10 mouse cellular contexts compared by ENCODE assay signal in genomic region chr3:114107099-114107498, GRCm38 (mm10).
A peak's percentile ranks its signal among the peaks of the same experiment; 100 is the strongest.
DNase-seq lines count a peak whose midpoint lies in the region; ATAC-seq and TF ChIP-seq lines count a peak whose summit lies in the region.
"Had no signal": no experiment of that assay in that cellular context is flagged by ENCODE, and none has a peak within 500 bp of the region (broad histone marks: within the 10 kb centered on the region; RNA-seq: fewer than 3 reads in every experiment).

No protein-coding gene starts in this region.

- 26% methylated on average over 7 of the region's 7 CpGs for WGBS in kidney, postnatal 0 days

- peak; percentile 29 for DNase-seq in kidney, postnatal 0 days (ENCODE audit: low spot score)
- no peak for DNase-seq in kidney, postnatal 14 days
- DNase-seq in 3T3-L1 (ENCODE audit: low read depth, low spot score) (peak; percentile 42), A20 (ENCODE audit: low read depth, low spot score) (peak; percentile 5)
- DNase-seq in embryo, embryonic 10.5 days (ENCODE audit: low spot score): peak; percentile 36
- DNase-seq in frontal cortex, postnatal 25 days (ENCODE audit: low spot score in 2 of 2): no peak
- no peak for DNase-seq in thymus, postnatal 0 days (ENCODE audit: low spot score)
- DNase-seq: thymus, postnatal 14 days had no signal

- H3K9me3 ChIP-seq in kidney, postnatal 0 days (replicated peaks; ENCODE audit: low read length): no peaks in the 10 kb centered on the region
- H3K9me3 ChIP-seq: limb, embryonic 10.5 days had no signal

- H3K4me3 ChIP-seq in kidney, postnatal 0 days (replicated peaks; ENCODE audit: low read depth, low read length): no peak overlapping the region
- H3K4me3 ChIP-seq: limb, embryonic 10.5 days had no signal

- H3K27ac ChIP-seq in kidney, postnatal 0 days: no peak overlapping the region
- H3K27ac ChIP-seq: limb, embryonic 10.5 days; macrophage had no signal

- TF ChIP-seq CTCF in kidney, postnatal 0 days (IDR thresholded peaks at IDR 0.05; ENCODE audit: low read depth): peak; percentile 68

- H3K27me3 ChIP-seq in kidney, postnatal 0 days (ENCODE audit: insufficient read depth, low read length): no peaks in the 10 kb centered on the region

- no peak overlapping the region for H3K9ac ChIP-seq in kidney, postnatal 0 days (ENCODE audit: low read depth, low read length)

- no peak for ATAC-seq in kidney, postnatal 0 days (replicated peaks; ENCODE audit: low FRiP score, low read depth)

- H3K4me1 ChIP-seq in kidney, postnatal 0 days (replicated peaks; ENCODE audit: insufficient read depth, low read length): no peaks in the 10 kb centered on the region
- H3K4me1 ChIP-seq: limb, embryonic 10.5 days had no signal

- H3K36me3 ChIP-seq in kidney, postnatal 0 days (ENCODE audit: insufficient read depth, low read length): no peaks in the 10 kb centered on the region

- H3K4me2 ChIP-seq in kidney, postnatal 0 days (ENCODE audit: low read length): no peak overlapping the region

Comparison
In these comparisons a context has a peak if more than half of its experiments do, and no peak if none do; other contexts are left out.
1. DNase-seq: peak in kidney, postnatal 0 days (single experiment), 3T3-L1 (single experiment), A20 (single experiment) and embryo, embryonic 10.5 days (single experiment); none in kidney, postnatal 14 days (single experiment), frontal cortex, postnatal 25 days (0 of 2) and thymus, postnatal 0 days (single experiment).